12 mouse cellular contexts compared by ENCODE assay signal in genomic region chr2:145769964-145770363, GRCm38 (mm10).
DNase-seq lines count a peak whose midpoint lies in the region; ATAC-seq and TF ChIP-seq lines count a peak whose summit lies in the region.
"Had no signal": no experiment of that assay in that cellular context is flagged by ENCODE, and none has a peak within 500 bp of the region (broad histone marks: within the 10 kb centered on the region; RNA-seq: fewer than 3 reads in every experiment).

No protein-coding gene starts in this region.

- no peak overlapping the region for H3K4me3 ChIP-seq in heart, embryonic 13.5 days
- H3K4me3 ChIP-seq in midbrain, embryonic 10.5 days, result no peak overlapping the region
- H3K4me3 ChIP-seq in midbrain, postnatal 0 days (ENCODE audit: low read depth, low read length), result no peak overlapping the region
- H3K4me3 ChIP-seq in forebrain, postnatal 0 days (ENCODE audit: low read depth, low read length), result no peak overlapping the region

- no peaks in the 10 kb centered on the region for H3K27me3 ChIP-seq in heart, embryonic 13.5 days (replicated peaks)
- peaks cover 40% of the 10 kb centered on the region for H3K27me3 ChIP-seq in midbrain, embryonic 10.5 days (ENCODE audit: low read depth, poor library complexity, severe bottlenecking)
- H3K27me3 ChIP-seq in midbrain, postnatal 0 days (ENCODE audit: insufficient read depth, low read length), result no peaks in the 10 kb centered on the region
- no peaks in the 10 kb centered on the region for H3K27me3 ChIP-seq in forebrain, postnatal 0 days (ENCODE audit: insufficient read depth, low read length)

- DNase-seq in heart, postnatal 10 days, result no peak
- peak; percentile 24 for DNase-seq in midbrain, embryonic 10.5 days (ENCODE audit: low spot score)
- no peak for DNase-seq in midbrain, postnatal 0 days (ENCODE audit: low spot score)
- no peak for DNase-seq in forebrain, postnatal 0 days
- DNase-seq in retina, embryonic 14.5 days (ENCODE audit: low spot score), result peak; percentile 61
- no peak for DNase-seq in urinary bladder, adult 18-20 months (ENCODE audit: low spot score in 2 of 2)
- no peak for DNase-seq in cerebellum, postnatal 25 days
- DNase-seq: adrenal gland, postnatal 25 days; cerebellum, adult 2 months; lung, postnatal 10 days; right cerebral cortex, postnatal 25 days had no signal

- 0 out of 2 replicates have a peak, but pooled peaks cover 4% of the 10 kb centered on the region for H3K36me3 ChIP-seq in heart, embryonic 13.5 days
- H3K36me3 ChIP-seq in midbrain, embryonic 10.5 days, result no peaks in the 10 kb centered on the region
- no peaks in the 10 kb centered on the region for H3K36me3 ChIP-seq in midbrain, postnatal 0 days (ENCODE audit: insufficient read depth, low read length)
- H3K36me3 ChIP-seq in forebrain, postnatal 0 days (ENCODE audit: insufficient read depth), result no peaks in the 10 kb centered on the region

- H3K27ac ChIP-seq in heart, embryonic 13.5 days (replicated peaks), result peak overlapping the region; percentile 69
- no peak overlapping the region for H3K27ac ChIP-seq in midbrain, embryonic 10.5 days (replicated peaks)
- no peak overlapping the region for H3K27ac ChIP-seq in midbrain, postnatal 0 days (ENCODE audit: low read depth, low read length)
- no peak overlapping the region for H3K27ac ChIP-seq in forebrain, postnatal 0 days (ENCODE audit: low read depth, low read length)

- no peaks in the 10 kb centered on the region for H3K9me3 ChIP-seq in heart, embryonic 13.5 days
- H3K9me3 ChIP-seq in midbrain, embryonic 10.5 days (replicated peaks), result no peaks in the 10 kb centered on the region
- H3K9me3 ChIP-seq in midbrain, postnatal 0 days (ENCODE audit: low read length), result no peaks in the 10 kb centered on the region
- no peaks in the 10 kb centered on the region for H3K9me3 ChIP-seq in forebrain, postnatal 0 days (ENCODE audit: low read length)

- peak overlapping the region; percentile 29 for H3K4me2 ChIP-seq in heart, embryonic 13.5 days
- no peak overlapping the region for H3K4me2 ChIP-seq in midbrain, postnatal 0 days (ENCODE audit: low read depth, low read length, poor library complexity, severe bottlenecking)
- H3K4me2 ChIP-seq in forebrain, postnatal 0 days (ENCODE audit: low read depth), result no peak overlapping the region

- TF ChIP-seq CTCF in midbrain, postnatal 0 days (IDR thresholded peaks at IDR 0.05), result no peak
- no peak for TF ChIP-seq CTCF in forebrain, postnatal 0 days (IDR thresholded peaks at IDR 0.05; ENCODE audit: low read depth)

- intact Hi-C loops in heart, postnatal 10 days (cut with DNase I), result no loop called here

- WGBS in heart, embryonic 13.5 days, result 24% methylated on average over 10 of the region's 10 CpGs
- WGBS in midbrain, embryonic 10.5 days, result 35% methylated on average over 10 of the region's 10 CpGs
- WGBS in midbrain, postnatal 0 days, result 33% methylated on average over 10 of the region's 10 CpGs
- WGBS in forebrain, postnatal 0 days, result 9% methylated on average over 10 of the region's 10 CpGs

- peaks cover 34% of the 10 kb centered on the region for H3K4me1 ChIP-seq in heart, embryonic 13.5 days
- peaks cover 16% of the 10 kb centered on the region for H3K4me1 ChIP-seq in midbrain, embryonic 10.5 days
- no peaks in the 10 kb centered on the region for H3K4me1 ChIP-seq in midbrain, postnatal 0 days (ENCODE audit: insufficient read depth, low read length)
- no peaks in the 10 kb centered on the region for H3K4me1 ChIP-seq in forebrain, postnatal 0 days (ENCODE audit: insufficient read depth)

- peak overlapping the region; percentile 50; the same call in 1 of the 2 replicates for H3K9ac ChIP-seq in heart, embryonic 13.5 days
- H3K9ac ChIP-seq in midbrain, postnatal 0 days (replicated peaks; ENCODE audit: low read length, poor library complexity, severe bottlenecking), result no peak overlapping the region
- no peak overlapping the region for H3K9ac ChIP-seq in forebrain, postnatal 0 days

- no peak; the same call in 1 of the 2 replicates for ATAC-seq in heart, embryonic 13.5 days (ENCODE audit: extremely low read depth, insufficient number of reproducible peaks, low FRiP score, low TSS enrichment)
- ATAC-seq in midbrain, postnatal 0 days (ENCODE audit: low FRiP score), result no peak
- ATAC-seq in forebrain, postnatal 0 days, result peak; percentile 25

Comparison
In these comparisons a context has a peak if more than half of its experiments do, and no peak if none do; other contexts are left out.
1. DNase-seq: peak in midbrain, embryonic 10.5 days (single experiment) and retina, embryonic 14.5 days (single experiment); none in heart, postnatal 10 days (0 of 2), midbrain, postnatal 0 days (single experiment), forebrain, postnatal 0 days (single experiment), urinary bladder, adult 18-20 months (0 of 2) and cerebellum, postnatal 25 days (0 of 2).